Mouse (Mus musculus): ENCODE data around the gene Cyp2c55. TPM values are rescaled to one million over a fixed set of nuclear protein-coding genes. Genes with fewer than 3 reads are reported as not detected.

Cyp2c55 gene
- polyA plus RNA-seq, 1 experiment from 2014 or later = 1.9 TPM

Other genes with a start within 250 kb of the Cyp2c55 start
- gene Noc3l, start 187.8 kb upstream of the Cyp2c55 start, polyA plus RNA-seq (2015; fragmentation: Nextera tagmentation; extraction: Ambion mirVana) = 6.5 and 7.3 TPM in 2 replicates
- gene Tbc1d12, start 170.4 kb upstream of the Cyp2c55 start, polyA plus RNA-seq (2015; fragmentation: Nextera tagmentation; extraction: Ambion mirVana) = 1.6 and 1.9 TPM in 2 replicates
- 45.1 and 55.5 TPM in 2 replicates for gene Hells, start 76.1 kb upstream of the Cyp2c55 start, polyA plus RNA-seq (2015; fragmentation: Nextera tagmentation; extraction: Ambion mirVana)
- 10.3 and 10.9 TPM in 2 replicates for gene Cyp2c65, start 54.0 kb downstream of the Cyp2c55 start, polyA plus RNA-seq (2015; fragmentation: Nextera tagmentation; extraction: Ambion mirVana)
- 0.96 and 1.0 TPM in 2 replicates for gene Cyp2c66, start 106.9 kb downstream of the Cyp2c55 start, polyA plus RNA-seq (2015; fragmentation: Nextera tagmentation; extraction: Ambion mirVana)

Data from intestine, embryonic 15.5 days (tissue).